Mouse (Mus musculus) C3H10T1/2 (cell line): ENCODE results near the gene Hmgcll1. TPM values are rescaled to one million over a fixed set of nuclear protein-coding genes. Genes with fewer than 3 reads are reported as not detected.

ENCODE experiments used
- polyA plus RNA-seq, 2 experiments: library from polyadenylated mRNA; unstranded; fragments of >200 nt; fragmentation: generic; extraction: Trizol; gene quantifications; one replicate each; pipeline ENCODE4 v1.2.1; 2012; ENCODE audit warnings: missing spikeins in 2 of 2

Hmgcll1 gene
- polyA plus RNA-seq, result not detected

DNA sequence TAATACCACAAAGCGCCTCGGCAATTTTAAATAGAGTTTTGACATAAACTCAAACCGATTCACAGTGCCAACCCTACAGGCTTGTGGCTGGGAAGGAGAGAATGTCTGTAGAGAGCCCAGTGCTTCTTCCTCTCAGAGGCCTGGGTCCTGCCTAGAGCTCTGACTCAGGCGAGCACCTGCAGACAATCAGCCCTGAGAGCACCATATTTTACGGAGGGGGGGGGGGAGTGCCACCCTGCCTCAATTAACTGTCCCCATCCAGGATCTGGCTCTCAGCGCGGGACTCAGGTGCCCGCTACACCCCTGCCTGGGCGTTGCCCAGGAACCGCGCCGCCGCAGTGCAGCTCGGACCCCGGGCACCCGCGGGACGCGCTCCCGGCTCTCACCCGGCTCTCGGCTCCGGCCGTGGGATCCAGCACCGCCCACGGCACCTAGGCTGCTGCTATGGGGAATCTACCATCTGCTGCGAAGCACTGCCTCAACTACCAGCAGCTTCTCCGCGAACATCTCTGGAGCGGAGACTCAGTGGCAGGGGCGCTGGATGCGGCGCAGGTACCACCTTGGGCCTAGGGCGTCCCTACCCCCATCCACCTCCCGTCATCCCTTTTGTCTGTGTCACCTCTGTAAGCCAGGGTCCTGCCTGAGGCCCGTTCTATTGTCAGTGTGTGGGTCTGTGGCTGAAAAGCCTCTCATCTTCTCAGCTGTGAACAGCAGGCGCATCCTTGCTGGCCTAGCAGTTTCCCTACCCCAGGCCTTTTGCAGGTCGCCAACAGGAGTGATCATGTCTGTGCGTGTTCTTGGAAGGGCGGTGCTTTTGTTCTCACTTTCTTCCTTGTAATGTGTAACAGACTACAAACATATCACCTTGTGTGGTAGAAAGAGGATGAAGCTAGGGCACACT lies at the start of gene Hmgcll1:
TSS of gene Hmgcll1 (plus strand) at position 225 of the 901 bp plus-strand sequence.

Other genes with a start within 250 kb of the Hmgcll1 start
- not detected for gene Bmp5, start 239.5 kb upstream of the Hmgcll1 start, polyA plus RNA-seq
- gene Gfral, start 198.8 kb downstream of the Hmgcll1 start, polyA plus RNA-seq, result not detected